Mouse (Mus musculus): ENCODE measurements around the gene Tmod2.
A peak's percentile ranks its signal among the peaks of the same experiment; 100 is the strongest.

GRCm38 (mm10) chr9:75599191-75599841 lies 11.8 kb downstream of the Tmod2 start:
- TF ChIP-seq E2F4 (IDR thresholded peaks at IDR 0.05; ENCODE audit: insufficient replicate concordance, low read depth, low read length) (no peak), POLR2A (IDR thresholded peaks at IDR 0.05; ENCODE audit: low read depth, low read length) (no peak), SMC3 (IDR thresholded peaks at IDR 0.05; ENCODE audit: low read depth, low read length) (peak; percentile 68), CTCF (conservative IDR thresholded peaks at IDR 0.05 in 1 of 2, IDR thresholded peaks at IDR 0.05 in 1 of 2; ENCODE audit: low read depth in 2 of 2, low read length in 2 of 2) (peak in 1 of 2 experiments; percentile 65; a peak in 2 of 4 replicates), ELF1 (IDR thresholded peaks at IDR 0.05; ENCODE audit: low read depth, low read length) (no peak), RCOR1 (conservative IDR thresholded peaks at IDR 0.05; ENCODE audit: low read depth, low read length) (no peak), MAX (IDR thresholded peaks at IDR 0.05; ENCODE audit: low read length) (no peak), ZNF384 (IDR thresholded peaks at IDR 0.05; ENCODE audit: low read depth, low read length) (no peak), MAZ (IDR thresholded peaks at IDR 0.05; ENCODE audit: low read depth, low read length) (no peak), MAFK (IDR thresholded peaks at IDR 0.05; ENCODE audit: insufficient replicate concordance, low read length) (no peak), MEF2A (IDR thresholded peaks at IDR 0.05; ENCODE audit: borderline replicate concordance, low read depth, low read length) (no peak)
